Mouse (Mus musculus): Measurements from ENCODE around the gene Zfp704. TPM values are rescaled to one million over a fixed set of nuclear protein-coding genes. Genes with fewer than 3 reads are reported as not detected.

Zfp704 gene
- polyA plus RNA-seq, 1 experiment: 6.7 TPM

- DNase-seq (ENCODE audit: low read depth): no peak
Measured at GRCm38 (mm10) chr3:9518936-9519335, 90.9 kb downstream of the Zfp704 start.

- DNase-seq (ENCODE audit: low read depth): no peak
Measured at GRCm38 (mm10) chr3:9516119-9516855, 93.6 kb downstream of the Zfp704 start.

GRCm38 (mm10) chr3:9515527-9515926, 94.4 kb downstream of the Zfp704 start:
- no peak for DNase-seq (ENCODE audit: low read depth)

- no peak for DNase-seq (ENCODE audit: low read depth)
Measured at GRCm38 (mm10) chr3:9513703-9514110, 96.2 kb downstream of the Zfp704 start.

GRCm38 (mm10) chr3:9512199-9512598, 97.7 kb downstream of the Zfp704 start:
- no peak for DNase-seq (ENCODE audit: low read depth)

- no peak for DNase-seq (ENCODE audit: low read depth)
Measured at GRCm38 (mm10) chr3:9505692-9506211, 104.1 kb downstream of the Zfp704 start.

GRCm38 (mm10) chr3:9504371-9504770, 105.5 kb downstream of the Zfp704 start:
- DNase-seq (ENCODE audit: low read depth): no peak

GRCm38 (mm10) chr3:9500725-9501124, 109.2 kb downstream of the Zfp704 start:
- no peak for DNase-seq (ENCODE audit: low read depth)

GRCm38 (mm10) chr3:9499994-9500553, 109.8 kb downstream of the Zfp704 start:
- DNase-seq (ENCODE audit: low read depth): no peak

GRCm38 (mm10) chr3:9499489-9499888, 110.4 kb downstream of the Zfp704 start:
- DNase-seq (ENCODE audit: low read depth): no peak

GRCm38 (mm10) chr3:9497260-9497659, 112.6 kb downstream of the Zfp704 start:
- DNase-seq (ENCODE audit: low read depth): no peak

GRCm38 (mm10) chr3:9491766-9492283, 118.1 kb downstream of the Zfp704 start:
- no peak for DNase-seq (ENCODE audit: low read depth)

GRCm38 (mm10) chr3:9487644-9488043, 122.2 kb downstream of the Zfp704 start:
- no peak for DNase-seq (ENCODE audit: low read depth)

GRCm38 (mm10) chr3:9485506-9485905, 124.4 kb downstream of the Zfp704 start:
- no peak for DNase-seq (ENCODE audit: low read depth)

- no peak for DNase-seq (ENCODE audit: low read depth)
Measured at GRCm38 (mm10) chr3:9481956-9482355, 127.9 kb downstream of the Zfp704 start.

GRCm38 (mm10) chr3:9481358-9481757, 128.5 kb downstream of the Zfp704 start:
- DNase-seq (ENCODE audit: low read depth): no peak

GRCm38 (mm10) chr3:9480936-9481335, 128.9 kb downstream of the Zfp704 start:
- no peak for DNase-seq (ENCODE audit: low read depth)

GRCm38 (mm10) chr3:9477386-9477785, 132.5 kb downstream of the Zfp704 start:
- no peak for DNase-seq (ENCODE audit: low read depth)

GRCm38 (mm10) chr3:9476336-9476735, 133.5 kb downstream of the Zfp704 start:
- no peak for DNase-seq (ENCODE audit: low read depth)

- no peak for DNase-seq (ENCODE audit: low read depth)
Measured at GRCm38 (mm10) chr3:9475501-9475900, 134.4 kb downstream of the Zfp704 start.

- no peak for DNase-seq (ENCODE audit: low read depth)
Measured at GRCm38 (mm10) chr3:9474331-9474730, 135.6 kb downstream of the Zfp704 start.

GRCm38 (mm10) chr3:9466287-9466686, 143.6 kb downstream of the Zfp704 start:
- DNase-seq (ENCODE audit: low read depth): no peak

- no peak for DNase-seq (ENCODE audit: low read depth)
Measured at GRCm38 (mm10) chr3:9465731-9466130, 144.2 kb downstream of the Zfp704 start.

All from gonadal fat pad, adult 2 months (tissue).